Mouse (Mus musculus) cortical plate, adult 2 months (tissue): Measurements from ENCODE around the gene Olfr47.

ENCODE experiments used
- CTCF ChIP-seq: fragments of 200-500 bp; IDR thresholded peaks from 2 replicates; pipeline ENCODE4 v1.5.1; 2011; ENCODE audit warnings: mild to moderate bottlenecking, control low read depth, low read length; ENCODE audit not compliant: insufficient read depth; ENCODE audit errors: extremely low read depth
- POLR2A ChIP-seq: fragments of 200-500 bp; IDR thresholded peaks from 2 replicates; pipeline ENCODE4 v1.6.1; 2011; ENCODE audit warnings: mild to moderate bottlenecking, low read length, control low read depth; ENCODE audit not compliant: insufficient read depth; ENCODE audit errors: extremely low read depth

GRCm38 (mm10) chr6:43205355-43205754 lies 26.0 kb upstream of the Olfr47 start:
- TF ChIP-seq CTCF (no peak), POLR2A (no peak)
